Mouse (Mus musculus) ES-Bruce4 (cell line): ENCODE results near the gene Akap8l.

Source experiments
- CTCF ChIP-seq: IDR thresholded peaks from one replicate; pipeline ENCODE4 v1.8.1; 2011; ENCODE audit warnings: low read depth, low read length
- EP300 ChIP-seq: IDR thresholded peaks from 2 replicates; pipeline ENCODE4 v1.6.1; 2011; ENCODE audit warnings: low read depth, low read length; ENCODE audit not compliant: insufficient read depth
- POLR2A ChIP-seq: IDR thresholded peaks from one replicate; pipeline ENCODE4 v1.8.1; 2011; ENCODE audit warnings: low read length; ENCODE audit not compliant: insufficient read depth

DNA sequence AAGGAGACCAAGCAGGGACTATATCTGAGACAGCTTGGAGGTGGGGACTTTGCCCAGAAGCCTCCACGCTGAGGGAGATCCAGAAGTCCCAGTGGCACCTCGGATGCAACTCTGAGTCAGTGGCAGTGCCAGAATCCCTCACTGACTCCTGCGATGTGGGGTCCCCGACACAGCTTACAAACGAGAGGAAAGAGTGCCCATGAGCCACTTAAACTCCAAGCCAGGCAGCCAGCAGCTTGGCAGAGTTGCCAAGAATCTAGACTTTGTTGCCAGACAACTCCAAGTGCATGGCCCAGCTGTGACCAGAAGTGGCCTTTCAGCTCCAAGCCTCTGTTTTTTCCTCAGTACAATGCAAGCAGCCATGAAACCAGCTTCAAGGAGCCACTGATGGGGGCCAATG, 33.3 kb upstream of the Akap8l start:
- TF ChIP-seq POLR2A = no peak
- no peak for TF ChIP-seq CTCF
- TF ChIP-seq EP300 = no peak
